25 mouse cellular contexts compared by ENCODE assay signal in the genomic region with DNA sequence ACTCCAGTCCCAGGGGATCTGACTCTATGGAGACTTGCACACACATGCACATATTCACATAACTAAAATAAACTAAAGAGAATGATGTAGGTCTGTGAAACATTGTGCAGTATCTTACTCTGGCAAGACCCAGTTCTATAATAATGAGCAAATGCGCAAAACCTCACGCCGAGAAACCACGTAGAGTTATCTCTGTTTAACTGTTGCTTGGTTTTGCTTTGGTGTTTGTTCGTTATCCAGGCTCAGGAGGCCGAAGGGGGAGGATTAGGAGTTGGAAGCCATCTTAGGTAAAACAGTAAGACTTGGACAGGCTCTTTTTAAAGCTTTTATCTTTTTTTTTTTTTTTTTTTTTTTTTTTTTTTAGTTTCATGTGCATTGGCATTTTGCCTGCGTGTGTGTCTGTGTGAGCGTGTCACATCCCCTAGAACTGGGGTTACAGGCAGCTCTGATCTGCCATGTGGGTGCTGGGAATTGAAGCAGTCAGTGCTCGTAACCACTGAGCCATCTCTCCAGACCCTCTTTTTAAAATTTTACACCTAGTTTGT. TPM values are rescaled to one million over a fixed set of nuclear protein-coding genes. Genes with fewer than 3 reads are reported as not detected.
"Had no signal": no experiment of that assay in that cellular context is flagged by ENCODE, and none has a peak within 500 bp of the region (broad histone marks: within the 10 kb centered on the region; RNA-seq: fewer than 3 reads in every experiment).

No protein-coding gene starts in this region.

- DNase-seq: kidney, adult 18-20 months; kidney, adult 9 months; kidney, postnatal 14 days; kidney, postnatal 4 days; lung, adult 2 months; lung, postnatal 14 days; midbrain, embryonic 14.5 days; right cerebral cortex, adult 18-20 months; right cerebral cortex, postnatal 14 days; spleen, adult 18-20 months; thymus, adult 18-20 months; thymus, postnatal 36 days had no signal

- H3K27ac ChIP-seq: limb, embryonic 10.5 days; limb, embryonic 13.5 days; macrophage; stomach, embryonic 15.5 days had no signal

- H3K9ac ChIP-seq: limb, embryonic 13.5 days; stomach, embryonic 15.5 days had no signal

- H3K36me3 ChIP-seq: stomach, embryonic 15.5 days had no signal

- H3K9me3 ChIP-seq: limb, embryonic 10.5 days; limb, embryonic 13.5 days; megakaryocyte, embryonic 14.5 days; stomach, embryonic 15.5 days had no signal

- H3K4me3 ChIP-seq: limb, embryonic 10.5 days; limb, embryonic 13.5 days; stomach, embryonic 15.5 days had no signal

- H3K27me3 ChIP-seq: limb, embryonic 13.5 days; megakaryocyte, embryonic 14.5 days; stomach, embryonic 15.5 days had no signal

- H3K4me2 ChIP-seq: limb, embryonic 13.5 days; midbrain, embryonic 11.5 days; stomach, embryonic 15.5 days had no signal

RNA-seq across cellular contexts. Expression of a gene that starts 13.5 kb away (rescaled TPM):
- total RNA-seq: midbrain, postnatal 0 days had no signal
- polyA plus RNA-seq: intestine, embryonic 16.5 days; kidney, embryonic 16.5 days; limb, embryonic 10.5 days; limb, embryonic 13.5 days; liver, embryonic 16.5 days; lung, adult 2 months; lung, embryonic 16.5 days; macrophage; midbrain, embryonic 11.5 days; stomach, embryonic 15.5 days; testis, adult 2 months; urinary bladder, adult 2 months had no signal
